Mouse (Mus musculus): ENCODE results near the gene Uck2. TPM values are rescaled to one million over a fixed set of nuclear protein-coding genes. Genes with fewer than 3 reads are reported as not detected.

Gene Uck2
- polyA plus RNA-seq, 1 experiment from 2014 or later = 98.3 TPM

- peak overlapping the region; percentile 83 for H3K4me2 ChIP-seq
- DNase-seq (no peak), ATAC-seq (ENCODE audit: insufficient read depth) (0 out of 2 replicates have a peak, but pooled peaks have one; percentile 0)
- H3K27ac ChIP-seq (ENCODE audit: low read depth) = no peak overlapping the region
- TF ChIP-seq CTCF (IDR thresholded peaks at IDR 0.05; ENCODE audit: low read depth) = no peak
- H3K9me3 ChIP-seq (ENCODE audit: low read depth, low read length) = no peaks in the 10 kb centered on the region
- H3K4me3 ChIP-seq (ENCODE audit: low read depth, low read length) = peak overlapping the region; percentile 82
- no peaks in the 10 kb centered on the region for H3K27me3 ChIP-seq (ENCODE audit: insufficient read depth, low read length)
- H3K36me3 ChIP-seq (ENCODE audit: insufficient read depth) = 0 out of 2 replicates have a peak, but pooled peaks cover 8% of the 10 kb centered on the region
- peak overlapping the region; percentile 96 for H3K9ac ChIP-seq
- 55% methylated on average over 11 of the region's 11 CpGs for WGBS
- H3K4me1 ChIP-seq (ENCODE audit: insufficient read depth) = peaks cover 5% of the 10 kb centered on the region; the same call in 1 of the 2 replicates
Observed at GRCm38 (mm10) chr1:167307674-167308073, 22.6 kb upstream of the Uck2 start.

- no peak overlapping the region for H3K9ac ChIP-seq
- H3K27ac ChIP-seq (ENCODE audit: low read depth) = no peak overlapping the region
- ATAC-seq (ENCODE audit: insufficient read depth) (no peak), DNase-seq (peak; percentile 61)
- H3K27me3 ChIP-seq (ENCODE audit: insufficient read depth, low read length) = no peaks in the 10 kb centered on the region
- 0 out of 2 replicates have a peak, but pooled peaks cover 3% of the 10 kb centered on the region for H3K36me3 ChIP-seq (ENCODE audit: insufficient read depth)
- no peaks in the 10 kb centered on the region for H3K9me3 ChIP-seq (ENCODE audit: low read depth, low read length)
- WGBS = 60% methylated on average over 5 of the region's 5 CpGs
- no peak overlapping the region for H3K4me2 ChIP-seq
- peaks cover 5% of the 10 kb centered on the region; the same call in 1 of the 2 replicates for H3K4me1 ChIP-seq (ENCODE audit: insufficient read depth)
- H3K4me3 ChIP-seq (ENCODE audit: low read depth, low read length) = no peak overlapping the region
- TF ChIP-seq CTCF (IDR thresholded peaks at IDR 0.05; ENCODE audit: low read depth) = peak; percentile 42
Observed at GRCm38 (mm10) chr1:167306451-167307240, 21.5 kb upstream of the Uck2 start.

GRCm38 (mm10) chr1:167305501-167306137 is 20.5 kb upstream of the Uck2 start:
- 22% methylated on average over 7 of the region's 7 CpGs for WGBS
- ATAC-seq (ENCODE audit: insufficient read depth) (no peak), DNase-seq (peak; percentile 51)
- no peak overlapping the region for H3K4me3 ChIP-seq (ENCODE audit: low read depth, low read length)
- no peaks in the 10 kb centered on the region for H3K9me3 ChIP-seq (ENCODE audit: low read depth, low read length)
- H3K9ac ChIP-seq = no peak overlapping the region
- no peak for TF ChIP-seq CTCF (IDR thresholded peaks at IDR 0.05; ENCODE audit: low read depth)
- H3K4me2 ChIP-seq = no peak overlapping the region
- no peak overlapping the region for H3K27ac ChIP-seq (ENCODE audit: low read depth)
- 0 out of 2 replicates have a peak, but pooled peaks cover 3% of the 10 kb centered on the region for H3K36me3 ChIP-seq (ENCODE audit: insufficient read depth)
- peaks cover 5% of the 10 kb centered on the region; the same call in 1 of the 2 replicates for H3K4me1 ChIP-seq (ENCODE audit: insufficient read depth)
- no peaks in the 10 kb centered on the region for H3K27me3 ChIP-seq (ENCODE audit: insufficient read depth, low read length)

- Histone ChIP-seq H3K27ac (ENCODE audit: low read depth) (no peak overlapping the region), H3K4me1 (ENCODE audit: insufficient read depth) (no peaks in the 10 kb centered on the region), H3K9ac (no peak overlapping the region), H3K27me3 (ENCODE audit: insufficient read depth, low read length) (no peaks in the 10 kb centered on the region), H3K36me3 (ENCODE audit: insufficient read depth) (no peaks in the 10 kb centered on the region), H3K9me3 (ENCODE audit: low read depth, low read length) (no peaks in the 10 kb centered on the region), H3K4me2 (no peak overlapping the region), H3K4me3 (ENCODE audit: low read depth, low read length) (no peak overlapping the region)
- WGBS = 75% methylated on average over 2 of the region's 2 CpGs
- no peak for TF ChIP-seq CTCF (IDR thresholded peaks at IDR 0.05; ENCODE audit: low read depth)
- ATAC-seq (ENCODE audit: insufficient read depth) (no peak), DNase-seq (no peak)
Observed at GRCm38 (mm10) chr1:167300122-167300521, 15.0 kb upstream of the Uck2 start.

- no peaks in the 10 kb centered on the region for H3K9me3 ChIP-seq (ENCODE audit: low read depth, low read length)
- H3K4me3 ChIP-seq (ENCODE audit: low read depth, low read length) = no peak overlapping the region
- no peak overlapping the region for H3K9ac ChIP-seq
- no peaks in the 10 kb centered on the region for H3K36me3 ChIP-seq (ENCODE audit: insufficient read depth)
- ATAC-seq (ENCODE audit: insufficient read depth) = no peak
- WGBS = 57% methylated on average over 13 of the region's 13 CpGs
- no peak overlapping the region for H3K27ac ChIP-seq (ENCODE audit: low read depth)
- H3K4me2 ChIP-seq = no peak overlapping the region
- no peak for TF ChIP-seq CTCF (IDR thresholded peaks at IDR 0.05; ENCODE audit: low read depth)
- no peaks in the 10 kb centered on the region for H3K27me3 ChIP-seq (ENCODE audit: insufficient read depth, low read length)
- DNase-seq = no peak
- no peaks in the 10 kb centered on the region for H3K4me1 ChIP-seq (ENCODE audit: insufficient read depth)
Observed at GRCm38 (mm10) chr1:167295679-167296402, 10.7 kb upstream of the Uck2 start.

GRCm38 (mm10) chr1:167292447-167292846 is 7.3 kb upstream of the Uck2 start:
- no peak overlapping the region for H3K4me3 ChIP-seq (ENCODE audit: low read depth, low read length)
- H3K4me1 ChIP-seq (ENCODE audit: insufficient read depth) = peaks cover 5% of the 10 kb centered on the region; the same call in 1 of the 2 replicates
- H3K9ac ChIP-seq = no peak overlapping the region
- 0 out of 2 replicates have a peak, but pooled peaks have one; percentile 5 for TF ChIP-seq CTCF (IDR thresholded peaks at IDR 0.05; ENCODE audit: low read depth)
- WGBS = 13% methylated on average over 11 of the region's 11 CpGs
- DNase-seq (peak; percentile 90), ATAC-seq (ENCODE audit: insufficient read depth) (peak; percentile 88)
- peak overlapping the region; percentile 27; the same call in 1 of the 2 replicates for H3K4me2 ChIP-seq
- no peaks in the 10 kb centered on the region; the same call in 1 of the 2 replicates for H3K27me3 ChIP-seq (ENCODE audit: insufficient read depth, low read length)
- H3K36me3 ChIP-seq (ENCODE audit: insufficient read depth) = no peaks in the 10 kb centered on the region
- no peaks in the 10 kb centered on the region for H3K9me3 ChIP-seq (ENCODE audit: low read depth, low read length)
- H3K27ac ChIP-seq (ENCODE audit: low read depth) = peak overlapping the region; percentile 50; the same call in 1 of the 2 replicates
